Mouse (Mus musculus) stomach, embryonic 15.5 days (tissue): Measurements from ENCODE around the gene Rnf216. TPM values are rescaled to one million over a fixed set of nuclear protein-coding genes. Genes with fewer than 3 reads are reported as not detected.

ENCODE experiments used
- ATAC-seq: fragments of 200-750 bp; cut with Nextera tagmentation; 2 replicates; pipeline ENCODE4 v1.8.0; 2017; ENCODE audit warnings: low read depth, moderate number of reproducible peaks, moderate TSS enrichment; ENCODE audit not compliant: insufficient read depth, low FRiP score
- H3K27ac ChIP-seq: fragments of 300-500 bp; sonication (generic); 2 replicates; pipeline ENCODE4 v1.5.1; 2015; ENCODE audit warnings: mild to moderate bottlenecking, inconsistent platforms
- H3K27me3 ChIP-seq: fragments of 300-500 bp; sonication (generic); replicated peaks from 2 replicates; pipeline ENCODE4 v1.6.1; 2015; ENCODE audit warnings: inconsistent platforms
- H3K36me3 ChIP-seq: fragments of 300-500 bp; sonication (generic); 2 replicates; pipeline ENCODE4 v1.6.1; 2015; ENCODE audit warnings: inconsistent platforms
- H3K4me1 ChIP-seq: fragments of 300-500 bp; sonication (generic); 2 replicates; pipeline ENCODE4 v1.6.1; 2015; ENCODE audit warnings: inconsistent platforms
- H3K4me2 ChIP-seq: fragments of 300-500 bp; sonication (generic); 2 replicates; pipeline ENCODE4 v1.6.1; 2015; ENCODE audit warnings: mild to moderate bottlenecking, inconsistent platforms
- H3K4me3 ChIP-seq: fragments of 300-500 bp; sonication (generic); replicated peaks from 2 replicates; pipeline ENCODE4 v1.5.1; 2015; ENCODE audit warnings: inconsistent platforms
- H3K9ac ChIP-seq: fragments of 300-500 bp; sonication (generic); 2 replicates; pipeline ENCODE4 v1.6.1; 2015; ENCODE audit warnings: inconsistent platforms
- H3K9me3 ChIP-seq: fragments of 300-500 bp; sonication (generic); 2 replicates; pipeline ENCODE4 v1.6.1; 2016; ENCODE audit warnings: inconsistent platforms
- WGBS: fragments of 180-500 bp; shearing (Covaris S2); methylation state at CpG from one replicate; pipeline ENCODE4 v1.1.7; 2015; 5-methylcytosine and 5-hydroxymethylcytosine counted together
- microRNA-seq: library from miRNA; unstranded; fragments of <30 nt; microRNA quantifications from one replicate; pipeline ENCODE4, GENCODE M21; 2016
- polyA plus RNA-seq: library from polyadenylated mRNA; unstranded; fragments of >200 nt; fragmentation: Nextera tagmentation; extraction: Ambion mirVana; gene quantifications from 2 replicates; pipeline ENCODE4 v1.2.1, GENCODE M21; 2015

Rnf216 gene
- polyA plus RNA-seq, 1 experiment from 2014 or later = 33.9 TPM

DNA sequence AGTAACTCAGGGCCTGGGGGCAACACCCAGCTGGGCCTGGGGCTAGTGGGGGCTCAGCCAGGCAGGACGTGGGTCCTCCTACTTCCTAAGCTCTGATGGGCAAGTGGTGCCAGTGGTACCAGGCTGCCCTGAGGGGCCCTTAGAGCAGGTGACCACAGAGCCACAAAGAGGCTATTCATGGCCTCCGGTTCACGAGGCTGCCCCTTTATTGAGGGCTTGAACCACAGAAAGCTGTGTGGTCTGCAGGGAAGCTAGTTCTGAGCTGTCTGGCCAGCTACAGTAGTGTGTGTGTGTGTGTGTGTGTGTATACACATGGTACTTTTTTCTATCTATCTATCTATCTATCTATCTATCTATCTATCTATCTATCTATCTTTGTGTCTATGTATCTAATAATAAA, 159.2 kb downstream of the Rnf216 start:
- Histone ChIP-seq H3K4me2 (no peak overlapping the region), H3K4me3 (no peak overlapping the region), H3K36me3 (no peaks in the 10 kb centered on the region), H3K9ac (no peak overlapping the region), H3K27me3 (no peaks in the 10 kb centered on the region), H3K4me1 (0 out of 2 replicates have a peak, but pooled peaks cover 2% of the 10 kb centered on the region), H3K27ac (no peak overlapping the region), H3K9me3 (no peaks in the 10 kb centered on the region)
- 67% methylated on average over 3 of the region's 3 CpGs for WGBS
- ATAC-seq = no peak

- H3K27me3 ChIP-seq = no peaks in the 10 kb centered on the region
- no peak overlapping the region for H3K27ac ChIP-seq
- no peaks in the 10 kb centered on the region for H3K9me3 ChIP-seq
- WGBS = 84% methylated on average over 6 of the region's 6 CpGs
- 0 out of 2 replicates have a peak, but pooled peaks cover 2% of the 10 kb centered on the region for H3K4me1 ChIP-seq
- no peak overlapping the region for H3K4me2 ChIP-seq
- no peaks in the 10 kb centered on the region for H3K36me3 ChIP-seq
- no peak overlapping the region for H3K4me3 ChIP-seq
- no peak overlapping the region for H3K9ac ChIP-seq
- no peak for ATAC-seq
Measured at GRCm38 (mm10) chr5:142950405-142950804, 162.4 kb downstream of the Rnf216 start.

DNA sequence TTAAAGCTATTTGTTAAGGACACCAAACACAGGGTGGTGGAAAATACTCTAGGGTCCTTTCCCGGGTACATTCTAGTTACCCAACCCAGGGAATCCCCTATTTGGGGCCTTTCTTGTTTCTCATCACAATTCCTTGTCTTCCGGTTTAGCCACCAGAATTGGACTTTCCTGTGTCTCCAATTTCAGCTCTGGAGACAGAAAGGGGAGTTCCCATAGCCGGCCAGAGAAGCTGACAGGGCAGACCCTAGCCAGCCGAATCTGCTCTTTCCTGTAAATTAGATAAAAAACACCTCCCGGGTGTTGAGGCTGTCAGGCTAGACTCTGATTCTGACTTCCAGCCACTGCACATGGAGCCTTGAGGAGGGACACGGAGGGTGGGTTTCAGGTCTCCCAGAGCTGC, 163.2 kb downstream of the Rnf216 start:
- H3K4me3 ChIP-seq = no peak overlapping the region

GRCm38 (mm10) chr5:142947460-142947859, 165.3 kb downstream of the Rnf216 start:
- 57% methylated on average over 7 of the region's 7 CpGs for WGBS

More for the DNA sequence above, 163.2 kb downstream of the Rnf216 start:
- no peak overlapping the region for H3K9ac ChIP-seq
- no peaks in the 10 kb centered on the region for H3K27me3 ChIP-seq
- no peaks in the 10 kb centered on the region for H3K9me3 ChIP-seq
- WGBS = 46% methylated on average over 6 of the region's 6 CpGs
- no peak for ATAC-seq
- no peaks in the 10 kb centered on the region for H3K36me3 ChIP-seq
- H3K4me1 ChIP-seq = 0 out of 2 replicates have a peak, but pooled peaks cover 2% of the 10 kb centered on the region
- H3K27ac ChIP-seq = no peak overlapping the region
- H3K4me2 ChIP-seq = no peak overlapping the region

GRCm38 (mm10) chr5:142944979-142945682, 167.7 kb downstream of the Rnf216 start:
- Histone ChIP-seq H3K9ac (no peak overlapping the region), H3K9me3 (no peaks in the 10 kb centered on the region), H3K27me3 (no peaks in the 10 kb centered on the region), H3K4me3 (no peak overlapping the region), H3K27ac (peak overlapping the region; percentile 51; the same call in 1 of the 2 replicates), H3K4me1 (0 out of 2 replicates have a peak, but pooled peaks cover 2% of the 10 kb centered on the region), H3K36me3 (no peaks in the 10 kb centered on the region), H3K4me2 (no peak overlapping the region)
- WGBS = 53% methylated on average over 8 of the region's 8 CpGs
- ATAC-seq = peak; percentile 67; the same call in 1 of the 2 replicates

More at GRCm38 (mm10) chr5:142947460-142947859, 165.3 kb downstream of the Rnf216 start:
- Histone ChIP-seq H3K9ac (no peak overlapping the region), H3K4me1 (0 out of 2 replicates have a peak, but pooled peaks cover 2% of the 10 kb centered on the region), H3K4me2 (no peak overlapping the region), H3K27me3 (no peaks in the 10 kb centered on the region), H3K4me3 (no peak overlapping the region), H3K27ac (no peak overlapping the region), H3K9me3 (no peaks in the 10 kb centered on the region), H3K36me3 (no peaks in the 10 kb centered on the region)
- no peak for ATAC-seq

Small RNA genes lying within 50 kb of the gene (microRNA-seq; reads per million reads assigned to microRNA genes)
- gene Gm44405 = not detected

Other genes with a start within 250 kb of the Rnf216 start
- 12.3 and 12.6 TPM in 2 replicates for gene Fbxl18, start 217.6 kb downstream of the Rnf216 start, polyA plus RNA-seq
- gene Actb, start 206.2 kb downstream of the Rnf216 start, polyA plus RNA-seq = 14,327 and 14,357 TPM in 2 replicates
- gene Fscn1, start 152.7 kb downstream of the Rnf216 start, polyA plus RNA-seq = 181 and 185 TPM in 2 replicates
- not detected in 2 replicates for gene Olfr718-ps1, start 34.6 kb upstream of the Rnf216 start, polyA plus RNA-seq
- gene Rbak, start 67.8 kb upstream of the Rnf216 start, polyA plus RNA-seq = 10.5 and 11.1 TPM in 2 replicates
- 0.09 TPM in 1 of 2 replicates, not detected in the other for gene Spdye4b, start 68.0 kb upstream of the Rnf216 start, polyA plus RNA-seq
- not detected in 2 replicates for gene Spdye4a, start 113.9 kb upstream of the Rnf216 start, polyA plus RNA-seq
- 12.8 and 13.2 TPM in 2 replicates for gene Zfp12, start 122.2 kb upstream of the Rnf216 start, polyA plus RNA-seq
- gene Zfp316, start 157.0 kb upstream of the Rnf216 start, polyA plus RNA-seq = 3.0 and 3.3 TPM in 2 replicates
- gene Zfp853, start 180.6 kb upstream of the Rnf216 start, polyA plus RNA-seq = 0.09 TPM in 2 replicates
- gene E130309D02Rik, start 202.4 kb upstream of the Rnf216 start, polyA plus RNA-seq = 32.6 and 34.3 TPM in 2 replicates
- 66.5 and 70.2 TPM in 2 replicates for gene Zdhhc4, start 216.3 kb upstream of the Rnf216 start, polyA plus RNA-seq
- 1.1 and 2.0 TPM in 2 replicates for gene Grid2ip, start 244.3 kb upstream of the Rnf216 start, polyA plus RNA-seq